Mouse (Mus musculus) liver, embryonic 13.5 days (tissue): Measurements from ENCODE around the gene Trank1. TPM values are rescaled to one million over a fixed set of nuclear protein-coding genes. Genes with fewer than 3 reads are reported as not detected.

ENCODE experiments used
- ATAC-seq: fragments of 200-750 bp; cut with Nextera tagmentation; 2 replicates; pipeline ENCODE4 v1.8.0; 2017; ENCODE audit warnings: low read depth, mild to moderate bottlenecking, moderate number of reproducible peaks, moderate library complexity
- DNase-seq: peaks from one replicate; pipeline ENCODE4 v3.0.0; 2022
- H3K27ac ChIP-seq: fragments of 300-500 bp; sonication (generic); 2 replicates; pipeline ENCODE4 v1.5.1; 2015; ENCODE audit warnings: moderate library complexity, mild to moderate bottlenecking, inconsistent platforms
- H3K27me3 ChIP-seq: fragments of 300-500 bp; sonication (generic); 2 replicates; pipeline ENCODE4 v1.6.1; 2015; ENCODE audit warnings: mild to moderate bottlenecking, inconsistent platforms
- H3K36me3 ChIP-seq: fragments of 300-500 bp; sonication (generic); 2 replicates; pipeline ENCODE4 v1.6.1; 2015; ENCODE audit warnings: mild to moderate bottlenecking, inconsistent platforms
- H3K4me1 ChIP-seq: fragments of 300-500 bp; sonication (generic); replicated peaks from 2 replicates; pipeline ENCODE4 v1.6.1; 2015; ENCODE audit warnings: inconsistent platforms
- H3K4me2 ChIP-seq: fragments of 300-500 bp; sonication (generic); 2 replicates; pipeline ENCODE4 v1.6.1; 2015; ENCODE audit warnings: inconsistent platforms, mild to moderate bottlenecking, moderate library complexity
- H3K4me3 ChIP-seq: fragments of 300-500 bp; sonication (generic); replicated peaks from 2 replicates; pipeline ENCODE4 v1.5.1; 2015; ENCODE audit warnings: mild to moderate bottlenecking, inconsistent platforms
- H3K9ac ChIP-seq: fragments of 300-500 bp; sonication (generic); 2 replicates; pipeline ENCODE4 v1.6.1; 2015; ENCODE audit warnings: mild to moderate bottlenecking, inconsistent platforms
- H3K9me3 ChIP-seq: fragments of 300-500 bp; sonication (generic); replicated peaks from 2 replicates; pipeline ENCODE4 v1.6.1; 2016; ENCODE audit warnings: inconsistent platforms
- WGBS: fragments of 180-500 bp; shearing (Covaris S2); methylation state at CpG from one replicate; pipeline ENCODE4 v1.1.7; 2015; ENCODE audit not compliant: insufficient replicate concordance; 5-methylcytosine and 5-hydroxymethylcytosine counted together
- polyA plus RNA-seq: library from polyadenylated mRNA; unstranded; fragments of >200 nt; fragmentation: Nextera tagmentation; extraction: Ambion mirVana; gene quantifications from 2 replicates; pipeline ENCODE4 v1.2.1, GENCODE M21; 2015

Gene Trank1
- polyA plus RNA-seq, 1 experiment from 2014 or later: not detected

GRCm38 (mm10) chr9:111334555-111335164 is 23.1 kb downstream of the Trank1 start:
- no peak overlapping the region for H3K4me2 ChIP-seq
- no peak overlapping the region for H3K27ac ChIP-seq
- no peaks in the 10 kb centered on the region for H3K9me3 ChIP-seq
- H3K4me1 ChIP-seq: no peaks in the 10 kb centered on the region
- no peaks in the 10 kb centered on the region for H3K27me3 ChIP-seq
- H3K36me3 ChIP-seq: no peaks in the 10 kb centered on the region
- H3K9ac ChIP-seq: no peak overlapping the region
- 43% methylated on average over 4 of the region's 4 CpGs for WGBS
- ATAC-seq (no peak), DNase-seq (no peak)
- no peak overlapping the region for H3K4me3 ChIP-seq

GRCm38 (mm10) chr9:111351233-111351632 is 39.7 kb downstream of the Trank1 start:
- no peak overlapping the region for H3K4me3 ChIP-seq
- no peaks in the 10 kb centered on the region for H3K36me3 ChIP-seq
- DNase-seq (no peak), ATAC-seq (no peak)
- WGBS: 61% methylated on average over 7 of the region's 7 CpGs
- no peaks in the 10 kb centered on the region for H3K4me1 ChIP-seq
- no peaks in the 10 kb centered on the region for H3K9me3 ChIP-seq
- no peak overlapping the region for H3K9ac ChIP-seq
- no peaks in the 10 kb centered on the region for H3K27me3 ChIP-seq
- no peak overlapping the region for H3K27ac ChIP-seq
- no peak overlapping the region for H3K4me2 ChIP-seq

DNA sequence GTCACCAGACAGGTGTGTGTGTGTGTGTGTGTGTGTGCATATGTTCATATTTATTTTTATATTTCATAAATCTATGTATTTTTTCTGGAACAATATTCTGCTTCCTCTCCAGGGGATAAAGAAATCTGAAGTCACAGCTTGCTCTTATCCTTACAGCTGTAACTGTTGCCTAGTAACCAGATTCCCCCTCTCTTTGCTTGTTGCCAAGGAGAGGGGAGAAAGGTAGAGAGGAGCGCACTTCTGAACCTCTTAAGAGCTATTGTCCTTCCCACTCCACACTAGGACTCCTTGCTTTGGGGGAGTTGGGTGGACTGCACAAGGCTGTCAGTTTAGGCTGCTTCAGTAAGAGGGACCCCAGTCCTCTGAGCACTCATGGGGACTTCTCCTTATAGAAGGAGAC is 40.1 kb downstream of the Trank1 start:
- DNase-seq (no peak), ATAC-seq (no peak)
- Histone ChIP-seq H3K4me2 (no peak overlapping the region), H3K4me3 (no peak overlapping the region), H3K4me1 (no peaks in the 10 kb centered on the region), H3K27me3 (no peaks in the 10 kb centered on the region), H3K9me3 (no peaks in the 10 kb centered on the region), H3K9ac (no peak overlapping the region), H3K27ac (no peak overlapping the region), H3K36me3 (no peaks in the 10 kb centered on the region)
- 45% methylated on average over 1 of the region's 1 CpGs for WGBS

GRCm38 (mm10) chr9:111352646-111353045 is 41.1 kb downstream of the Trank1 start:
- ATAC-seq: no peak
- no peaks in the 10 kb centered on the region for H3K9me3 ChIP-seq
- H3K27ac ChIP-seq: no peak overlapping the region
- DNase-seq: no peak
- H3K36me3 ChIP-seq: no peaks in the 10 kb centered on the region
- H3K4me2 ChIP-seq: no peak overlapping the region
- H3K27me3 ChIP-seq: no peaks in the 10 kb centered on the region
- 53% methylated on average over 3 of the region's 3 CpGs for WGBS
- H3K4me1 ChIP-seq: no peaks in the 10 kb centered on the region
- H3K4me3 ChIP-seq: no peak overlapping the region
- no peak overlapping the region for H3K9ac ChIP-seq

GRCm38 (mm10) chr9:111355041-111355440 is 43.5 kb downstream of the Trank1 start:
- Histone ChIP-seq H3K9me3 (no peaks in the 10 kb centered on the region), H3K4me1 (no peaks in the 10 kb centered on the region), H3K4me3 (no peak overlapping the region), H3K27ac (no peak overlapping the region), H3K27me3 (no peaks in the 10 kb centered on the region), H3K36me3 (no peaks in the 10 kb centered on the region), H3K9ac (no peak overlapping the region), H3K4me2 (no peak overlapping the region)
- DNase-seq: no peak
- ATAC-seq: no peak
- WGBS: 55% methylated on average over 4 of the region's 4 CpGs

- H3K4me2 ChIP-seq: no peak overlapping the region
- WGBS: 18% methylated on average over 3 of the region's 3 CpGs
- no peaks in the 10 kb centered on the region for H3K36me3 ChIP-seq
- no peak overlapping the region for H3K4me3 ChIP-seq
- H3K9me3 ChIP-seq: no peaks in the 10 kb centered on the region
- H3K9ac ChIP-seq: no peak overlapping the region
- H3K27ac ChIP-seq: no peak overlapping the region
- no peaks in the 10 kb centered on the region for H3K4me1 ChIP-seq
- DNase-seq (no peak), ATAC-seq (no peak)
- H3K27me3 ChIP-seq: no peaks in the 10 kb centered on the region
These were observed 44.8 kb downstream of the Trank1 start for GRCm38 (mm10) chr9:111356386-111356785.

GRCm38 (mm10) chr9:111363656-111364055 is 52.1 kb downstream of the Trank1 start:
- H3K4me3 ChIP-seq: no peak overlapping the region
- no peak overlapping the region for H3K9ac ChIP-seq
- ATAC-seq (no peak), DNase-seq (no peak)
- no peaks in the 10 kb centered on the region for H3K36me3 ChIP-seq
- no peaks in the 10 kb centered on the region for H3K27me3 ChIP-seq
- H3K27ac ChIP-seq: no peak overlapping the region
- WGBS: 43% methylated on average over 7 of the region's 7 CpGs
- no peaks in the 10 kb centered on the region for H3K4me1 ChIP-seq
- no peaks in the 10 kb centered on the region for H3K9me3 ChIP-seq
- no peak overlapping the region for H3K4me2 ChIP-seq

GRCm38 (mm10) chr9:111367713-111368112 is 56.2 kb downstream of the Trank1 start:
- no peak overlapping the region for H3K9ac ChIP-seq
- no peak overlapping the region for H3K27ac ChIP-seq
- DNase-seq: no peak
- no peaks in the 10 kb centered on the region for H3K9me3 ChIP-seq
- no peak overlapping the region for H3K4me2 ChIP-seq
- no peaks in the 10 kb centered on the region for H3K4me1 ChIP-seq
- 56% methylated on average over 2 of the region's 2 CpGs for WGBS
- H3K36me3 ChIP-seq: no peaks in the 10 kb centered on the region
- no peaks in the 10 kb centered on the region for H3K27me3 ChIP-seq
- H3K4me3 ChIP-seq: no peak overlapping the region
- ATAC-seq: no peak

- no peaks in the 10 kb centered on the region for H3K4me1 ChIP-seq
- no peak overlapping the region for H3K9ac ChIP-seq
- no peak overlapping the region for H3K27ac ChIP-seq
- H3K27me3 ChIP-seq: no peaks in the 10 kb centered on the region
- DNase-seq (no peak), ATAC-seq (no peak)
- no peak overlapping the region for H3K4me2 ChIP-seq
- 70% methylated on average over 3 of the region's 3 CpGs for WGBS
- H3K4me3 ChIP-seq: no peak overlapping the region
- no peaks in the 10 kb centered on the region for H3K36me3 ChIP-seq
- H3K9me3 ChIP-seq: no peaks in the 10 kb centered on the region
These were observed 60.5 kb downstream of the Trank1 start for GRCm38 (mm10) chr9:111372079-111372478.

DNA sequence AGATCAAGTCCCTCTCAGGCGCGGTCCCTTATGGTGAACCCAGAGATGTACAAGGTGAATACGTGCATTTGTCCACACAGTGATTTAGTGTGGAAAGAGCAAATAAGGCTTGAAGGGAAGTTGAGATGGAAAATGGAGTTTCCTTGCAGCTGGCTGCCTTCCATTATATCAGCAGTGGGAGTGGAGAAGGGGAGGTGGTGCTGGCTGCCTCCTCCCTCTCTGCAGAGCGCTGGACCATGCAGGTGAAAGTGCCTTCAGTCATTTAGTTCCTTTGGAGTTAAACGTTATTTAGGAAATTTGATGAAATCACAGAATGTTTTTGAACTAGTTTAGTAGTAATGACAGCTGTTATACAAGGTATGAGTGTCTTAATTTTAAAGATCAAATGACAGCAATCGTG is 66.3 kb downstream of the Trank1 start:
- H3K4me1 ChIP-seq: no peaks in the 10 kb centered on the region
- no peak overlapping the region for H3K9ac ChIP-seq
- 62% methylated on average over 6 of the region's 6 CpGs for whole genome bisulfite sequencing
- H3K4me3 ChIP-seq: no peak overlapping the region
- H3K4me2 ChIP-seq: no peak overlapping the region
- no peaks in the 10 kb centered on the region for H3K36me3 ChIP-seq
- H3K27me3 ChIP-seq: no peaks in the 10 kb centered on the region
- H3K9me3 ChIP-seq: no peaks in the 10 kb centered on the region
- no peak overlapping the region for H3K27ac ChIP-seq
- ATAC-seq: no peak
- no peak for DNase-seq

- no peak for ATAC-seq
- Histone ChIP-seq H3K4me3 (no peak overlapping the region), H3K4me1 (no peaks in the 10 kb centered on the region), H3K36me3 (no peaks in the 10 kb centered on the region), H3K27ac (no peak overlapping the region), H3K9ac (no peak overlapping the region), H3K4me2 (no peak overlapping the region), H3K27me3 (no peaks in the 10 kb centered on the region), H3K9me3 (no peaks in the 10 kb centered on the region)
- 60% methylated on average over 9 of the region's 9 CpGs for WGBS
- DNase-seq: no peak
These were observed 69.8 kb downstream of the Trank1 start for GRCm38 (mm10) chr9:111381056-111382025.

DNA sequence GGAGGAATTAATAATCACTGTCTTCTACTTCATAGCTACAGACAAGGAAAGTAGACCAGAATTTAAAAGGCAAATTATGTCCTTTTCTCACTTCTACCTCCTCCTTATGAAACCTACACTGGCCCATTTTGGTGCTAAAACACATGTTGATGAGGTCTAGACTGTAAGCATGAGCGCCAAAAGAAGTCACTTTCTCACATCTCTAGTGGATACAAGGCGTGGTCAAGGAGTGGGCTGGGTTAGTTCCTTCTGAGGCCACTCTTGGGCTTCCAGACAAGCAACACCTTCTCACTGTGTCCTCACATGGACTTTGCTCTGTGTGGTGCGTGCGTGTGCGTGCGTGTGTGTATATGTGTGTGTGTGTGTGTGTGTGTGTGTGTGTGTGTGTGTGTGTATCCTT is 70.9 kb downstream of the Trank1 start:
- no peak for ATAC-seq
- no peak overlapping the region for H3K4me2 ChIP-seq
- H3K9me3 ChIP-seq: no peaks in the 10 kb centered on the region

More for the DNA sequence above, 70.9 kb downstream of the Trank1 start:
- 74% methylated on average over 6 of the region's 6 CpGs for WGBS
- Histone ChIP-seq H3K36me3 (no peaks in the 10 kb centered on the region), H3K4me1 (no peaks in the 10 kb centered on the region), H3K4me3 (no peak overlapping the region), H3K27me3 (no peaks in the 10 kb centered on the region), H3K27ac (no peak overlapping the region), H3K9ac (no peak overlapping the region)
- no peak for DNase-seq
